Mouse (Mus musculus): ENCODE results near the gene Gm5725.
"Not testable (repeated sequence)": the region's sequence is repeated elsewhere in the genome, so short reads cannot be mapped to it uniquely, and the experiment has no call there.

The Gm5725 gene

DNA sequence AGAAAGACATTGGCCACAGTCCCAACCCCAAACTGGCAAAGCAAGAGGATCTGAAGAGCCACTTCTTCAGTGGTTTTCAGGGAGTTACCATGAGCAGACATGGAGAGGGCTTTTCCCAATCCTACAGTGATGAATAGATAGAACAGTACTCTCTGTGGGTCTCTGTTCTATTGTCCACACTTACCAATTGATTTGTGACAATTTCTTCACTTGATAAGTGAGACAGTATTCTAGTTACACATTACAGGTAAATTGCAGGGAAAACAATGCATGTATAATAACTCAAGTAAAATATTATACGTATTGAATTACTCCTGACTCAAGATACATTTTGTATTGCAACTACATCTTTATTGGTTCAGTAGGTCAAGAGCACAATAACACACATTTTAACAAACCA, at the start of gene Gm5725:
TSS of gene Gm5725 (minus strand) at position 101 of the 400 bp plus-strand sequence.
- DNase-seq, result not testable (repeated sequence)

DNA sequence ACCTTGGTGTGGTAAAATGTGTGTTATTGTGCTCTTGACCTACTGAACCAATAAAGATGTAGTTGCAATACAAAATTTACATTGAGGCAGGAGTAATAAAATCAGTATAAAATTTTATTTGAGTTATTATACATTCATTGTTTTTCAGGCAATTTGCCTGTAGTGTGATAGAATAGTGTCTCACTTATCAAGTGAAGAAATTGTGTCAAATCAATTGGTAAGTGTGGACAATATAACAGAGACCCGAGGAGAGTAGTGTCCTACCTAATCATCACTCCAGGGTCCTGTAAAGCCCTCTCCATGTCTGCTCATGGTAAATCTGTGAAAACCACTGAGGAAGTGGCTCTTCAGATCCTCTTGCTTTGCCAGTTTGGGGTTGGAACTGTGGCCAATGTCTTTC, 12.0 kb downstream of the Gm5725 start, which contains the start of gene Vmn1r135:
TSS of gene Vmn1r135 (plus strand) at position 301 of the 400 bp plus-strand sequence.
- not testable (repeated sequence) for DNase-seq

DNA sequence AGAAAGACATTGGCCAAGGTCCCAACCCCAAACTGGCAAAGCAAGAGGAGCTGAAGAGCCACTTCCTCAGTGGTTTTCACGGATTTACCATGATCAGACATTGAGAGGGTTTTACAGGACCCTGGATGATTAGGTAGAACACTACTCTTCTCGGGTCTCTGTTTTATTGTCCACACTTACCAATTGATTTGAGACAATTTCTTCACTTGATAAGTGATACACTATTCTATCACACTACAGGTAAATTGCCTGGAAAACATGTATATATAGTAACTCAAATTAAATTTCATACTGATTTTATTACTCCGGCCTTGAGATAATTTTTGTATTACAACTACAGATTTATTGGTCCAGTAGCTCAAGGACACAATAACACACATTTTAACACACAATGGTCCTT, 47.4 kb downstream of the Gm5725 start, which contains the start of gene Gm4177:
TSS of gene Gm4177 (minus strand) at position 101 of the 400 bp plus-strand sequence.
- DNase-seq, result not testable (repeated sequence)
